Mouse (Mus musculus): ENCODE results near the gene Cldn10. TPM values are rescaled to one million over a fixed set of nuclear protein-coding genes. Genes with fewer than 3 reads are reported as not detected.

Gene Cldn10
- polyA plus RNA-seq, 1 experiment: 0.16 TPM

GRCm38 (mm10) chr14:118794893-118795292 lies 7.2 kb downstream of the Cldn10 start:
- Histone ChIP-seq H3K36me3 (ENCODE audit: control insufficient read depth, insufficient read depth, low read length) (no peaks in the 10 kb centered on the region), H3K27ac (ENCODE audit: insufficient read depth, low read depth, low read length) (no peak overlapping the region), H3K27me3 (ENCODE audit: control insufficient read depth, insufficient read depth, low read length) (no peaks in the 10 kb centered on the region), H3K4me1 (ENCODE audit: control insufficient read depth, insufficient read depth, insufficient read length, low read length) (no peaks in the 10 kb centered on the region), H3K4me3 (ENCODE audit: low read depth, low read length) (no peak overlapping the region)
- TF ChIP-seq POLR2A (IDR thresholded peaks at IDR 0.05; ENCODE audit: low read depth, low read length): no peak
- no peak for TF ChIP-seq CTCF (IDR thresholded peaks at IDR 0.05; ENCODE audit: extremely low read depth, insufficient read length, insufficient replicate concordance, low read depth, low read length)
- 88% methylated on average over 2 of the region's 2 CpGs for WGBS

DNA sequence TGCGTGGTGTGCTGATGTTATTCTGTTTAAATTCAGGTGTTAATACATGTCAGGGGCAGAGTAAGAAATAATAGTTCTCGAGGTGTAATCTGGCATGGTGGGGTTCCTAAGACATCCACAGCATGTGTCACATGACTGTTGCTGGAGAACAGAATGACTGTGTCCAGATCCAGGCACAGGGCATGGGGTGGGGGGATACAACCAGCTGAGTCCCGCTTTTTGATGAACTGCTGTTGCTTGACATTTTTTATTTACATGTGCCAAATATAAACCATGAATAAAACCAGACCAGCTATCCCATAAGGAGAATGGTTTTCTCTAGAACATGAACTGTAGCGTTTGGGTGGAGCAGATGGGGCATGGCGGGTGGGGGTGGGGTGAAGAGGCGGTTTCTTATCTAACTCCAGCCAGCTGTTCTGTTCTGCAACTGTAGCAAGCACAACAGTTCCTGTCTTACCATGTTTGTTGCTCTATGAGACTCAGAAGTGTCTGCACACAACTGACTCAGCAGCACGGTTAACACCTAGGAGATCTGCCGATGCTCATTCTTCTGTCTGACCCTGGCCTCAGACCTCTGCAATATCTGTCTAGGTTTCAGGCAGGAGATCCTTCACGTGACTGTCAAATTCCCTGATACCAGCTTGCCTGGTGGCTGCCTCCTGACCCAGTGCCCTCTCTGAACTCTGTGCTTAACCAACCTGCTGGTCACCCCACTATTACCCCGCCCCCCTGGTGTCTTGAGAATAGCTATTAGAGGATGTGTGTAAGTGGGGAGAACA lies 8.4 kb downstream of the Cldn10 start:
- no peaks in the 10 kb centered on the region for H3K36me3 ChIP-seq (ENCODE audit: control insufficient read depth, insufficient read depth, low read length)
- H3K27me3 ChIP-seq (ENCODE audit: control insufficient read depth, insufficient read depth, low read length): no peaks in the 10 kb centered on the region
- no peak for TF ChIP-seq CTCF (IDR thresholded peaks at IDR 0.05; ENCODE audit: extremely low read depth, insufficient read length, insufficient replicate concordance, low read depth, low read length)
- TF ChIP-seq POLR2A (IDR thresholded peaks at IDR 0.05; ENCODE audit: low read depth, low read length): no peak
- 36% methylated on average over 10 of the region's 10 CpGs for WGBS
- no peak overlapping the region for H3K4me3 ChIP-seq (ENCODE audit: low read depth, low read length)
- no peaks in the 10 kb centered on the region for H3K4me1 ChIP-seq (ENCODE audit: control insufficient read depth, insufficient read depth, insufficient read length, low read length)
- no peak overlapping the region for H3K27ac ChIP-seq (ENCODE audit: insufficient read depth, low read depth, low read length)

DNA sequence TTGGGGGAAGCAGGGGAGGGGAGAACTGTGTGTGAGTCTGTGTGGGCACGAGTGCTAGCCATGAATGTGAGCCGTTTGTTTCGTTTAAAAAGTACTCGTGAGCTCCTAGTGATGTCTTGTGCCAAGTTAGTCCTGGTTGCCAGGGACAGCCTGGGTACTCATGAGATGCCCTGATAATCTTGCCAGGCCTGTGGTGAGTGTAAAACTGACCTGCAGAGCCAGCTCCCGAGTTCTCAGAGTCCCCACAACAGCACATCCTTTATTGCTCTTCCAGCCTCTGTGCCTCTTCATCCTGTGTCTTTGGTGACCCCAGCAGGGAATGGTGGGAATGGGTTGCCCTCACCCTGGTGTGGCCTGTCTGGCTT lies 9.0 kb downstream of the Cldn10 start:
- 40% methylated on average over 5 of the region's 5 CpGs for WGBS
- TF ChIP-seq POLR2A (IDR thresholded peaks at IDR 0.05; ENCODE audit: low read depth, low read length): no peak
- no peak for TF ChIP-seq CTCF (IDR thresholded peaks at IDR 0.05; ENCODE audit: extremely low read depth, insufficient read length, insufficient replicate concordance, low read depth, low read length)
- Histone ChIP-seq H3K27me3 (ENCODE audit: control insufficient read depth, insufficient read depth, low read length) (no peaks in the 10 kb centered on the region), H3K36me3 (ENCODE audit: control insufficient read depth, insufficient read depth, low read length) (no peaks in the 10 kb centered on the region), H3K4me3 (ENCODE audit: low read depth, low read length) (no peak overlapping the region), H3K4me1 (ENCODE audit: control insufficient read depth, insufficient read depth, insufficient read length, low read length) (no peaks in the 10 kb centered on the region), H3K27ac (ENCODE audit: insufficient read depth, low read depth, low read length) (no peak overlapping the region)

- no peak overlapping the region for H3K27ac ChIP-seq (ENCODE audit: insufficient read depth, low read depth, low read length)
- 73% methylated on average over 9 of the region's 9 CpGs for WGBS
- no peaks in the 10 kb centered on the region for H3K4me1 ChIP-seq (ENCODE audit: control insufficient read depth, insufficient read depth, insufficient read length, low read length)
- TF ChIP-seq POLR2A (IDR thresholded peaks at IDR 0.05; ENCODE audit: low read depth, low read length) (no peak), CTCF (IDR thresholded peaks at IDR 0.05; ENCODE audit: extremely low read depth, insufficient read length, insufficient replicate concordance, low read depth, low read length) (no peak)
- H3K27me3 ChIP-seq (ENCODE audit: control insufficient read depth, insufficient read depth, low read length): no peaks in the 10 kb centered on the region
- no peaks in the 10 kb centered on the region for H3K36me3 ChIP-seq (ENCODE audit: control insufficient read depth, insufficient read depth, low read length)
- H3K4me3 ChIP-seq (ENCODE audit: low read depth, low read length): no peak overlapping the region
These were observed 9.6 kb downstream of the Cldn10 start for GRCm38 (mm10) chr14:118797270-118797669.

DNA sequence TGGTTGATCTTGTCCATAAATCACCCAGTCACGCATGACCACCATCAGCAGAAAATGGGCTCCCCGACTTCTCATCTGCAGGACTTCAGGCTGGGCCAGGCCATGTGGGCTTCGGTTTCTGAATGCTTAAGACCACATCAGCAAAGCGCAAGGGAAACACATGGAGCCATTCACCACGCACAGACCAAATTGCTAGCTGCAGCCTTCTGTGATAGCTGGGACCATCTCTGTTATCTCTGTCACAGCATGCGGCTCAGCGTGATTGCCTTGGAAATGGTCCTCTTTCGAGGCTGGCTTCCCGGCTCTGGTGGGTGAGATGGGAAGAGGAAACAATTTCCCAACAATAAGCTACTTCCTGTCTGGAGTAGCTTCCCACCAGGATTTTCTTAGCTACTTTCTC lies 12.2 kb downstream of the Cldn10 start:
- H3K36me3 ChIP-seq (ENCODE audit: control insufficient read depth, insufficient read depth, low read length): no peaks in the 10 kb centered on the region
- no peak for TF ChIP-seq POLR2A (IDR thresholded peaks at IDR 0.05; ENCODE audit: low read depth, low read length)
- no peak for TF ChIP-seq CTCF (IDR thresholded peaks at IDR 0.05; ENCODE audit: extremely low read depth, insufficient read length, insufficient replicate concordance, low read depth, low read length)
- WGBS: 65% methylated on average over 9 of the region's 9 CpGs

GRCm38 (mm10) chr14:118803936-118804335 lies 16.2 kb downstream of the Cldn10 start:
- H3K4me3 ChIP-seq (ENCODE audit: low read depth, low read length): no peak overlapping the region
- H3K36me3 ChIP-seq (ENCODE audit: control insufficient read depth, insufficient read depth, low read length): no peaks in the 10 kb centered on the region
- no peaks in the 10 kb centered on the region for H3K4me1 ChIP-seq (ENCODE audit: control insufficient read depth, insufficient read depth, insufficient read length, low read length)
- H3K27me3 ChIP-seq (ENCODE audit: control insufficient read depth, insufficient read depth, low read length): no peaks in the 10 kb centered on the region
- TF ChIP-seq POLR2A (IDR thresholded peaks at IDR 0.05; ENCODE audit: low read depth, low read length) (no peak), CTCF (IDR thresholded peaks at IDR 0.05; ENCODE audit: extremely low read depth, insufficient read length, insufficient replicate concordance, low read depth, low read length) (no peak)
- 26% methylated on average over 7 of the region's 7 CpGs for WGBS
- no peak overlapping the region for H3K27ac ChIP-seq (ENCODE audit: insufficient read depth, low read depth, low read length)

More for the DNA sequence above, 12.2 kb downstream of the Cldn10 start:
- Histone ChIP-seq H3K4me1 (ENCODE audit: control insufficient read depth, insufficient read depth, insufficient read length, low read length) (no peaks in the 10 kb centered on the region), H3K4me3 (ENCODE audit: low read depth, low read length) (no peak overlapping the region), H3K27ac (ENCODE audit: insufficient read depth, low read depth, low read length) (no peak overlapping the region), H3K27me3 (ENCODE audit: control insufficient read depth, insufficient read depth, low read length) (no peaks in the 10 kb centered on the region)

GRCm38 (mm10) chr14:118804351-118804750 lies 16.6 kb downstream of the Cldn10 start:
- TF ChIP-seq POLR2A (IDR thresholded peaks at IDR 0.05; ENCODE audit: low read depth, low read length) (no peak), CTCF (IDR thresholded peaks at IDR 0.05; ENCODE audit: extremely low read depth, insufficient read length, insufficient replicate concordance, low read depth, low read length) (peak; percentile 40; the same call in 1 of the 2 replicates)
- H3K4me1 ChIP-seq (ENCODE audit: control insufficient read depth, insufficient read depth, insufficient read length, low read length): no peaks in the 10 kb centered on the region
- H3K36me3 ChIP-seq (ENCODE audit: control insufficient read depth, insufficient read depth, low read length): no peaks in the 10 kb centered on the region
- H3K4me3 ChIP-seq (ENCODE audit: low read depth, low read length): no peak overlapping the region
- no peaks in the 10 kb centered on the region for H3K27me3 ChIP-seq (ENCODE audit: control insufficient read depth, insufficient read depth, low read length)
- no peak overlapping the region for H3K27ac ChIP-seq (ENCODE audit: insufficient read depth, low read depth, low read length)
- 25% methylated on average over 6 of the region's 6 CpGs for WGBS
